Mouse (Mus musculus): ENCODE data around the gene Epha2. TPM values are rescaled to one million over a fixed set of nuclear protein-coding genes. Genes with fewer than 3 reads are reported as not detected.

Epha2 gene
- total RNA-seq, 2 experiments from 2014 or later = 6.8 to 7.7 TPM

DNA sequence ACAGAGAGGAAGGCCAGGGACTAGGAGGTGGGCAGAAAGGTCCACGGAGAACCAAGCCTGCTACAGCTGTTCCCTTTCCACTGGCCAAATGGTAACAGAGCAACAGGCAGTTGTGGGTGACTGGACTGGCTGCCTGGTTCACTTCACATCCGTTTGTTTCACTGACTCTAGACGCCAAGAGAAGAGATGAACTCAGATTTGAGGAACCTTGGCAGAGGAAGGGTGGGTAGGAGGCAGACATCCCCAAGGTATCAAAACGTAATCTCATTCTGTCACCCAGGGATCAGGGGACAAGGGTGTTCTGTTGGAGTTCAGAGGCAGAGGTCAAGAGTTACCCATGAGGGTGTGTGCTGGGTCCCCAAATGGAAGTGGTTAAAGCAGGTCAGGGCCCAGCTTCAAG lies 844 bp upstream of the Epha2 start:
- intact Hi-C loops (cut with DNase I) = loop anchor here (2.0 kb wide), 1 partner anchor 21 kb away; no protein-coding TSS in a partner anchor
- no peak for DNase-seq (ENCODE audit: low spot score)

DNA sequence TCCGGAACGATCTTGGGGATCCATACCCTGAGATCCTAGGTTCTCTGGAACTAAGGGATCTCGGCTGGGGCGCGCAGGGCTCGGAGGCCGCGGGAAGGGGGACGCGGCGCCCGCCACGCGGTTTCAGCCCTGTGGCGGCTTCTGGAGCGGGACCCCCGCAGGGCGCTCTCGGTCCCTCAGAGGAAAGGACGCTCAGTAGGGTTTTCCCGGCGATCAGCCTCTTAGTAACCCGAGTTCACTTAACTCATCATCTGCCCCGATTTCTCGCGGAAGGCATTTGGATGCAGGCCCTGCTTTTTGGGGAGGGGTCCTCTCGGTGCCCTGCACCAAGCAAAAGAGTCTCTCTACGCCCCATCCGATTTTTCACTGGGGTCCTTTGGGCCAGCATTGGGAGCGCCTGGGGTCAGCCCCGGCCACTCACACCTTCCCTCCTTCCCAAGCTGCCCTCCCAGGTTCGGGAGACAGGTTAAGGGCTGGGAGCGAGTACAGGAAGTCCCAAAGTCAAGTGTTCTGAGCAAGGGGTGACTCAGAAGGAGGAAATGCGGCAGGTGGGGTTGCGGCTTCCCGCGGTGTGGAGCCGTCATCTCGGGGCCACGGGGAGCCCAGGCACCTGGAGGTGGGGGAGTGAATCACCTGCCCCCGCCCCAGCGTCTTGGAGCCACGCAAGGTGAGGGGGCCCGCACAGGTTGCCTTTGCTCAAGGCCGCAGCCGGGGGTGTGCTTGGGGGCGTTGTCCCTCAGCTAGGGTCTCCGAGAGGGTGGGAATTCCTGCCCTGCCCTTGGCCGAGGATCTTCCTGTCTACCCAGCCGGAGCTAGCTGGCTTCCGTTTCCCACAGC lies 769 bp downstream of the Epha2 start:
- intact Hi-C loops (cut with DNase I) = loop anchor here (2.0 kb wide), 1 partner anchor 23 kb away; no protein-coding TSS in a partner anchor
- no peak for DNase-seq (ENCODE audit: low spot score)

DNA sequence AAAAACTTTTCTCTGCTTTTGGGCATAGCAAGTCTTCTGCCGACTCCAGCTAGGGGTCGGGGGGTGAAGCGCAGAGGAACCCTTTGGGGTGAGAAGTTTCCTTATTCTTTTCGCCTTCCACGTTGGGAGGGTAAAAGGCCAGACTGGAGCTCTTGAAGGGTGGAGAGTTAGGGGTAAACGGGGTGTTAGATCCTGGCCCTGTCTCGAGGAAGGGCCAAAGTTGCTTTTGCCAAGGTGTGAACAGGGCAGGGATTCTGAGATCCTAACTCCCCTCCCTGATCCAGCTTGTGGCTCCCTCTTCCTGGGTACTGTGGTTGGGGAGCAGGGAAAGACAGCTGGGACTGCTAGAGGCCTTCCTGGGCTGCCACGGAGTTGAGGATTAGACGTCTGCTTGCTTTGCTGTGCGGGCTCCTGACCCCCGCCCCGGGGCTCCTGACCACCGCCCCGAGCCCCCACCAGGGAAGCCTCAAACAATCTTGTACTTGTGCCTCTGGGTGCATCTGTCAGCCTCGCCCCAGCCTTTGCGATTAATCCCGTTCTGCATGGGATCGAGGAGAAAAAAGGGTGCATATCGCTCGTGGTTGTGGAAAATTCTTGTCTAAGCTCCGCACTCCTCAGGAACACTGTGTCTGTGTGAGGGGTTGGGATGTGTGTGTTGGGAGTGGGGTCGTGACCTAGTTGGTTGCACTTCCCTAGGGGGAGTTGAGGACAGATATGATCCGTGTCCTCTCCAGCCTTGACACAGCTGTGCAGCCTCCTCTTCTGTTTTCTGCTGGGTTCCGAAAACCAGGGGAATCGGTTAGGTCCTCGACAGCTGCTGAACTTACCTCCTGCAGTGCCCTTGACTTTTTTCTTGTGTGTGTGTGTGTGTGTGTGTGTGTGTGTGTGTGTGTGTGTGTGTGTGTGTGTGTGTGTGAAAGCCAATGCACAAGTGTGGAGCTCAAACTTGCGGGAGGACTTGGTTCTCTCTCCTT lies 1.7 kb downstream of the Epha2 start:
- DNase-seq (ENCODE audit: low spot score) = no peak
- intact Hi-C loops (cut with DNase I) = no loop called here

DNA sequence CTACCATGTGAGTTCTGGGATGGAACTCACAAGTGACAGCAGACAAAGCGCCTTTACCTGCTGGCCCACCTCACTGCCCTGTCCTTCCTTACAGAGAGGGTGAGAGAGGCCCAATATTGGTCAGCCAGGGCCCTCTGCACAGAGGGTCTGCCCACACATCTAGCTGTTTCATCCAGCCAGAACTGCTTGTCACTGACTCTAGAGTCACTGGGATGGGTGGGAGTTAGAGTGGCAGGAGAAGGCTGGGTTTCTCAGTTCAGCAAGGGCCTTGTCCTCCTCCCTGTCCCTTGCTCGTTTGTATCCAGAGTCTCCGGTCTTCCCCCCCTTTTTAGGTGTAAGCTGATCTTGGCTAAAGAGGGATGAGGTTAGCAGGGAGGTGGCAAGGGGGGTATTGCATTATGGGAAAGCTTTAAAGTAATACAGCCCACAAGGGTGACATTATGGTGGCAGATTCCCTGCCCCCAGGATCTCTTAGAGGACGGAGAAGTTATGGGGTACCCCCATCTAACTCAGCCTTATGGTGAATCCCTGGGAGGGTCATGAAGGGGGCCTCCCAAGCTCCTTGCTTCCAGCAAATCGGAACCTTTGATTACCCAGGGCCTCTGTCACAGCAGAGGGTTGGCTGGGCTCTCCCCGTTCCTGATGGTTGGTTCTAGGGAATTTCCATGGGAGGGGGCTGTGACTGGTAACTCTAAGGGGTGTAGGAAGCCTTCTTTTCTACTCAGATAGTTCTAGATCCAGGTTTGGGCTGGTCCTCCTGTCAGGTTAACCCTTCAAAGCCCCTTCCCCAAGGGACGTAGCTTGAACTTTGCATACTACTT lies 2.6 kb downstream of the Epha2 start:
- intact Hi-C loops (cut with DNase I) = no loop called here
- no peak for DNase-seq (ENCODE audit: low spot score)

DNA sequence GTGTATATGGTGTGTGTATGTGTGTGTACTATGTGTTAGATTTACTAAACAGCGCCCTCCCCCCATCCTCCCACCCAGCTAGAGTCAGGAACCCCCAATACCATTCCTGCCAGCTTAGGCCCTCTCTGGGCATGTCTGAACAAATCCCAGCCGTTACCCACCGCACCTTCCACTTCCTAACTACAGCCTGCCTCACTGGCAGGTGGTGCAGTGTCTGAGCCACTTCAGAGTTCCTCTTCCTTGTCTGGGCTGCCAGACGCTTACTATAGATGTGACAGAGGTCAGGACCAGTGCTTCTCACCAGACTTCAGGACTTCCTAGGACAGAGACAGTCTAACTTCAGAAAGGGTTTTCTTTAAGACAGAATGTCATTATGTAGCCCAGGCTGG lies 3.2 kb downstream of the Epha2 start:
- intact Hi-C loops (cut with DNase I) = no loop called here
- no peak for DNase-seq (ENCODE audit: low spot score)

DNA sequence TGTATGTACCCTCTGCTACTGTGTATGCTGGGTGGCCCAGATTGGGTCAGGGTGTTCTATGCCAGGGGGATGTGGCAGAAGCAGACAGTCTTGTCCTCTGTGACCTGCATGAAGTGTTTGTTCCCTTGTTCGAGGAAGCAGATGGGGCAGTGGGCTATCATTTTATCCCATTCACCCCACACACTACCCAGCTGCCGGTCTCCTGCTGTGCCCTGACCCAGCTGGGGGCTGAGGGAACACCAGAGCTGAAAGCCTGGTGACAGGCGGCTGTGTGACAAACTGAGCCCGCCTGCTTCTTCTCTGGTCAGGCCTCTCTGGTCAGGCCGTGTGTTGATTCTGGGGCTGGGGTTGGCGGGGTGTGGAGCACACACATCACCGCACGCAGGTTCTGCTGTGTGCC lies 5.0 kb downstream of the Epha2 start:
- no peak for DNase-seq (ENCODE audit: low spot score)
- intact Hi-C loops (cut with DNase I) = loop anchor here (2.0 kb wide), 1 partner anchor 17 kb away; no protein-coding TSS in a partner anchor

DNA sequence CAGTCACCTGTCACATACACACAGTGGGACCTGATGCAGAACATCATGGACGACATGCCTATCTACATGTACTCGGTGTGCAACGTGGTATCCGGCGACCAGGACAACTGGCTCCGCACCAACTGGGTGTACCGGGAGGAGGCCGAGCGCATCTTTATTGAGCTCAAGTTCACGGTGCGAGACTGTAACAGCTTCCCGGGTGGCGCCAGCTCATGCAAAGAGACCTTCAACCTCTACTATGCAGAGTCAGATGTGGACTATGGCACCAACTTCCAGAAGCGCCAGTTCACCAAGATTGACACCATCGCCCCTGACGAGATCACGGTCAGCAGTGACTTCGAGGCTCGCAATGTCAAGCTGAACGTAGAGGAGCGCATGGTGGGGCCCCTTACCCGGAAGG lies 7.3 kb downstream of the Epha2 start:
- DNase-seq (ENCODE audit: low spot score) = no peak
- intact Hi-C loops (cut with DNase I) = no loop called here

DNA sequence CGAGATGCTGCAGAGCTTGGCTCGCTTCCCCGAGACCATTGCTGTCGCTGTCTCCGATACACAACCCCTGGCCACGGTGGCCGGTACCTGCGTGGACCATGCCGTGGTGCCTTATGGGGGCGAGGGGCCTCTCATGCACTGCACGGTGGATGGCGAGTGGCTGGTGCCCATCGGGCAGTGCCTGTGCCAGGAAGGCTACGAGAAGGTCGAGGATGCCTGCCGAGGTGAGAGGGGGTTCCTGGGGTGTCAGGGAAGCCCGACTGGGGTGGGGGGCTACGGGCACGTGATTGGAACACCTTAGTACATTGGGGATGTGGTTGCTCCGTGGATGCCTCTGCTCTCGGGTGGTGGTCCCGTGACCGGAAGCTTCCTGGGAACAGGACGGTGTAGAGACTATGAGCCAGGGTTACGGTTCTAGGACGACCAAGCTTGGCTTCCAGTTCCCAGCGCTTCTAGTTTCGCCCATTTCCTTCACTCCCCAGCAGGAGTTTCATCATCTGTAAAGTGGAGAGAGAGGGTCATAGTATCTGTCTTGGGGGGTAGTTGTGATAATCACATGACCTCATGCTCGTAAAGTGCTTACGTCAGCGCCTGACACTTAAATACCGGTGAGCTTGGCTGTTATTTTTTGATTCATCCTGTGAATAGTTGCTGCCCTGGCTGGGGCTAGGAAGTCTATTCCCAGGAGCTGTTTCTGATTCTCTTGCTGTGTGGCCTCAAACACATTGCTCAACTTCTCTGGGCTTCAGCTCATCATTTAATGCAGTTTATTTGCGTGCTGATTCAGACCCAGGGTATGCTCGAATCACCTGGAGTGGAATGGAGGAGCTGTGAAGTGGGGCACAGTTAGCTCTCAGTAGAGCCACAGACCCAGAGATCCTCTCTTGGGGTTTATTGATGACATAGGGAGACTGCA lies 8.1 kb downstream of the Epha2 start:
- DNase-seq (ENCODE audit: low spot score) = no peak
- intact Hi-C loops (cut with DNase I) = no loop called here

DNA sequence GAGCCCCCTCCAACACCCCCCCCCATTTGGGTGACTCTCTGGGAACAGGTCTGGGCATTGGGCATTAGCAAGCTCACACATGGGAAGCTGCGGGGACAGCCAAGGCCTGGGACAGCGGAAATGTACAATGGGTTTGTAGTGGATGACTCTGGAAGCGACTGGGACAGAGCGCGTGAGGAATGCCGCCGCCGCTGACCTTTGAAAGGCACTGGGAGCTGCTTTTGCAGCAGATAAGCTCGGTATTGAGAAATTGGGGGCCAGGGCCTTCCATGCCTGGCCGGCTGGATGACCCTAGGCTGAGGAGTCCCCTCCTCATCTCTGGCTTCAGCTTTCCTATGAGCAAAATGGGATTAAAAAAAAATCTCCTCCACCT lies 8.7 kb downstream of the Epha2 start:
- DNase-seq (ENCODE audit: low spot score) = no peak
- intact Hi-C loops (cut with DNase I) = loop anchor here (5.0 kb wide), 2 partner anchors 32 to 53 kb away; no protein-coding TSS in a partner anchor

DNA sequence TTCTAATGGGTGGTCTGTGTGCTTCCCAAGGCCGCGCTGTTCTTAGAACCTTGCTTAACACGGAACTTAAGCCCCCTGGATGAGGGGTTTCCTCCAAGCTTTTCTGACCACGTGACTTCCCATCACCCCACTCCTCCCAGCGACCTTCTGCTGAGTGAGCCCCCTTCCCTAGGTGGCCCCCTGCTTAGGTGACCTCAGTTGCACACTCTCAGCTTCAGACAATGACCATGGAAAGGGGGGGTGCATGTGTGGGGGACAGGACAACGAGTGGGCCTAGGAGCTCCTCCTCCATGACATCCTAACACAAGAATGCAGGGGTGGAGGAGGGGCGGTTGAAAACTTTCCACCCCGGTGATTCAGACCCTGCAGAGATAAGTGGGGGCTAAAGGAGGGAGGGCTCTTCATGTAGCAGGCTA lies 9.2 kb downstream of the Epha2 start:
- DNase-seq (ENCODE audit: low spot score) = peak; percentile 69
- intact Hi-C loops (cut with DNase I) = loop anchor here (5.0 kb wide), 2 partner anchors 33 to 52 kb away; no protein-coding TSS in a partner anchor

DNA sequence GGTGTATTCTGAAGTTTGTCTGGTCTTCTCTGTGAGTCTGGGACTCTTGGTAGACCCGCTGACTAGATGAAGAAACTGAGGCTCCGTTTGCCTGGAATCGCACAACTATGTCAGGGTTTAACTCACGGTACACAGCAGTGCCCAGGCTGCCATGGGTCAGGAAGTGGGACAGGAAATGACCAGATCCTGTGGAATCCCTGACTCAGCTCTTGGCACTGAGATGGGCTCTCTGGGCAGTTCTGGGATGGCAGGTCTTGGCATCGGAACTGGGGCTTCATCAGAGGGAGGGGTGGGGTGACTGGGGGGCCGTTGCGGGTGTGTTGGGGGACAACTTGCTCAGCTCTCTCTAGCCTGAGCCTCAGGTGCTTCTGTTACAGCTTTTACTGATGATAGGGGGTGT lies 10.0 kb downstream of the Epha2 start:
- no peak for DNase-seq (ENCODE audit: low spot score)
- intact Hi-C loops (cut with DNase I) = loop anchor here (5.0 kb wide), 2 partner anchors 34 to 51 kb away; no protein-coding TSS in a partner anchor

DNA sequence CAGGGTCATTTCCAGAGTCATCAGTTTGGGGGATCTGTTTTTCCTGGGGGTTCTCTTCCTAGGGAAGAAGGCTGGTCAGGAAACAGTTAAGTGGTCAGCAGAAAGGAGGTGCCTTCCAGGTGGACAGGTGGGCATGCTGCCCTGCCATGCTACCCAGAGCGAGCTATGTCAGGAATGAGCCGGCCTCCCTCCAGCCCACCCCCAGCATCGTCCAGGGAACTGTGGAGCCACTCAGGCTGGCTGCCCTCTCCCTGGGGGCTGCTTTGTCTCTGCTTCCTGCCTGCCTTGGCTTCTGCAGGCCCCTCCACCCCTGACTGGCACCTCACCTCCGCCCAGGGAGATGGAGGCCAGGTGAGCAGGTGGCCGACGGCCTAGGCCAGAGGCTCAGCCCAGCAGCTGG lies 10.5 kb downstream of the Epha2 start:
- no peak for DNase-seq (ENCODE audit: low spot score)
- intact Hi-C loops (cut with DNase I) = loop anchor here (5.0 kb wide), 2 partner anchors 34 to 51 kb away; no protein-coding TSS in a partner anchor

DNA sequence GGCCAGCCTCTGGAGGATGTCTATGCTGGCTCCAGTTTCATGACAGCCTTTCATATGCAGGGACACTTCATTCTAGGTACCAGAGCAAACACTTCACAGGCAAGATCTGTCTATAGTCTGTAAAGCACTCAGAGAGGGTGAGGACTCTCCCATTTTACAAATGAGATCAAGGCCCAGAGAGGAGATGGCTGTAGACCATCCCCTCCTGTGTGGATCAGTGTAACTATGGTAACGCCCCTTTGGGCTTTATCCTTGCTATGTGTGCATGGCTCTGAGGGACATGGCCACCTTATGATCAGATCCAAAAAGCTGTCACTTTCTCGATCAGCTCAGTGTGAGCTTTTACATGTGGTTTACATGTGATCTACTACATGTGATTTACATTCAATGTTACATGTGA lies 10.9 kb downstream of the Epha2 start:
- intact Hi-C loops (cut with DNase I) = loop anchor here (5.0 kb wide), 2 partner anchors 35 to 50 kb away; no protein-coding TSS in a partner anchor
- no peak for DNase-seq (ENCODE audit: low spot score)

DNA sequence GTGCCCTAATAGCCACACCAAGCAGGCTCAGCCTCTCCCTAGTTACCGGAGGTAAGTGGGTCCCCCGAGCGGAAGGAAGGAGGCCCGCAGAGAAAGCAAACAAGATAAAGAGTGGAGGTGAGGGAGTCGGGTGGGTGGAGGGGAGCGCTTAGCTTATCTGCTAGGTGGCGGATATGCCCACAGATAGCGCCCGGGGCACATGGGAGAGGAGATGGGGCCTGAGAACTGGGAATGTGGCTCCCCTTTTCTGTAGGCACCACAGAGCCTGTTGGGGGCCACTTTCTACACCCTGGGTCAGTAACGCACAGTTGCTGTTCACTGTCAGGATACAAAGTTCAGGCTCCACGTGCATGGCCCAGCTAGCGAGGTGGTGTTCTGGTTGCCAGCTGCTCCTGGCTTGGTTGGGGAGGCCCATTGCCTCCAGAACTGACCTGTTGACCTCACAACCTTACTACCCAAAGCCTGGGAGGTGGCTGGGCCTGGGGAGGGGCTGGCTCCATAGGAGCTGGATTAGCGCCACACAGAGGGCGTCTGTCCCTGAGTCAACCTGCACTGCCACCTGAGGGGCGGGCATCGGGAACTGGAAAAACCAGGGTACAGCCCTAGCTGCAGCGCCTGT lies 11.6 kb downstream of the Epha2 start:
- DNase-seq (ENCODE audit: low spot score) = no peak
- intact Hi-C loops (cut with DNase I) = loop anchor here (5.0 kb wide), 2 partner anchors 35 to 50 kb away; no protein-coding TSS in a partner anchor

DNA sequence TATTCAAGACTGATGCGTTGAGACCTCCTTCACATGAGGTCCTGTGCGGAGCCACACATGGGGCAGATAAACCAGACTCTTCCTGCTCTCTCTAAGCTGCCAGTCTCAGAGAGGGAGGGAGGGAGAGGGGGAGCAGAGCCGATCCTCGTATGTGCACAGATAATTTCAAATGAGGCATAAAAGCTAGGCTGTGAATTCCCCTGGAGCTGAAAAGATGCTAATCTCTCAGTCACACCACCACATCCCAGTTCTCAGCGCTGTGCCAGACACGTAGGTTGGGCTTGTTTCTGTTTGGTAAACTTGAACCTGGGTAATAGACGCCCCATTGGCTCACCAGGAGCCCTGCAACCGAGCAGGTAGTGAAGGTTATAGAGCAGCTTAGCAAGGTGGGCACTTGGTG lies 12.4 kb downstream of the Epha2 start:
- intact Hi-C loops (cut with DNase I) = loop anchor here (5.0 kb wide), 2 partner anchors 36 to 49 kb away; no protein-coding TSS in a partner anchor
- no peak for DNase-seq (ENCODE audit: low spot score)

DNA sequence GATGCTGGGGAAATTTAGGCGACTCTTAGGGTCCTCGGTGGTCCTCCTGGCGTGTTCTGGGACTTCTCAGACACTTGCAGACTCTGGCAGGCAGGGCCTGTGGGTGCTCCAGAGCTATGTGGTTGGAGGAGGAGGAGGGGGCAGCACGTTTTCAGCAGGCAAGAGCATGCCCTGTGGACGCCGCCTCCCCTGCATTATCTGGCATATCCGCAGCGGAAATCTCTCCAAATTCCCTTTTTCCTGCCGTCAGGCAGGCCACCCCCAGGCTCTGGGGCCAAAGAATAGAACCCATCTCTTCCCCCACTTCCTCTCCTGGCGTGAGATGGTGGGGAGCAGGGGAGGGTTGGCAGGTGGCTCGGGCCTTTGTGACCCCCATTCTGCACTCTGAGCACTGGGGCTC lies 12.9 kb downstream of the Epha2 start:
- intact Hi-C loops (cut with DNase I) = loop anchor here (5.0 kb wide), 2 partner anchors 37 to 48 kb away; no protein-coding TSS in a partner anchor
- no peak for DNase-seq (ENCODE audit: low spot score)

DNA sequence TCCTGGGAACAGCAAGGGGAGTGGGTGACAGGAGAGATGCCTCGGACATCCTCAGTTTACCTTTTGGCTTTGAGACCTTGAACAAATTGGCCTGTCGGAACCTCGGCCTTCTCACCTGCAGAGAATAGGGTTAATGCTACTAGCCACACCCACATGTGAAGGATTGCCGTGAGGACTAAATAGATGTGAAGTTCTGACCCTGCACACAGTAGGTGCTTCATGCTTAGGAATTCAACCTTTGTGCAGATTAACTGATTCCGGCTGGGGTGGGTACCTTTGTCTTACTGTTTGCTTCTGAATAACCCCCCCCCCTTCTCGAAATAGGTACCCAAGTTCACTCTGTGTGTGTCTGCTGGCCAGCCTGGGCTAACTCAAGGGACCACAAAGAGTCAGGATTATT lies 13.7 kb downstream of the Epha2 start:
- DNase-seq (ENCODE audit: low spot score) = no peak
- intact Hi-C loops (cut with DNase I) = loop anchor here (5.0 kb wide), 2 partner anchors 37 to 48 kb away; no protein-coding TSS in a partner anchor

DNA sequence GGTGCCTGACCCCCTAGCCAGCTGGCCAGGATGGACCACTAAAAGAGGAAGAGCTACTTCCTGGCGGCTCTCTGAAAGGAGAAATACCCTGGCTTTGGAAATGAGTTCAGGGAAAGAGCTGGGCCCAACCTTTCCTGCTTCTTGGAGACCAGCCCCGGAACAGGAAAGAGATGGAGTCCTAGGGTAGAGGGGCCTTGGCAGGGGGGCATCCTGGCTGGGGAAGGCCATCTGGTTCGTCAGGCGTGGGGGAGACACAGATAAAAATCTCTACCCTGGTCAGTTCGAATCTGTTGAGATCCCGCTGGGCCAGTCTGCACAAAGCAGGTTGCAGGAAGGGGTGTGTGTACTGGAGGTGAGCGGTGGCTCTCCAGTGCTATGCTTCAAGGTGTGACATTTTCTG lies 15.0 kb downstream of the Epha2 start:
- intact Hi-C loops (cut with DNase I) = no loop called here
- no peak for DNase-seq (ENCODE audit: low spot score)

Measured in heart, postnatal 25 days (tissue).